Mouse (Mus musculus): ENCODE measurements at regions not wholly inside any gene's neighbourhood (a gene's known extent, or its start where the extent isn't known, plus 50 kb on each side); places are given as distances from the start of the nearest gene placed in this dataset.

- Histone ChIP-seq H3K9ac (ENCODE audit: low read length) (no peak overlapping the region), H3K27me3 (ENCODE audit: control insufficient read depth, insufficient read depth, low read length) (no peaks in the 10 kb centered on the region), H3K4me3 (ENCODE audit: low read length) (no peak overlapping the region), H3K36me3 (ENCODE audit: control insufficient read depth, insufficient read depth) (no peaks in the 10 kb centered on the region), H3K9me3 (replicated peaks; ENCODE audit: control insufficient read depth, low read length) (no peaks in the 10 kb centered on the region), H3K4me1 (ENCODE audit: control insufficient read depth, insufficient read depth, low read length) (peaks cover 33% of the 10 kb centered on the region), H3K4me2 (ENCODE audit: low read depth, low read length) (peak overlapping the region; percentile 49; the same call in 1 of the 2 replicates), H3K27ac (ENCODE audit: low read length) (peak overlapping the region; percentile 75)
- 92% methylated on average over 5 of the region's 5 CpGs for WGBS
- no peak for ATAC-seq (replicated peaks; ENCODE audit: extremely low read depth, insufficient read depth, low FRiP score)
These were observed 77.7 kb downstream of the Phlda1 start for GRCm38 (mm10) chr10:111583744-111584152.

- Histone ChIP-seq H3K4me1 (ENCODE audit: control insufficient read depth, insufficient read depth, low read length) (peaks cover 6% of the 10 kb centered on the region; the same call in 1 of the 2 replicates), H3K4me2 (ENCODE audit: low read depth, low read length) (no peak overlapping the region), H3K9ac (ENCODE audit: low read length) (no peak overlapping the region), H3K9me3 (replicated peaks; ENCODE audit: control insufficient read depth, low read length) (no peaks in the 10 kb centered on the region), H3K4me3 (ENCODE audit: low read length) (no peak overlapping the region), H3K36me3 (ENCODE audit: control insufficient read depth, insufficient read depth) (no peaks in the 10 kb centered on the region), H3K27ac (ENCODE audit: low read length) (no peak overlapping the region), H3K27me3 (ENCODE audit: control insufficient read depth, insufficient read depth, low read length) (no peaks in the 10 kb centered on the region)
- WGBS, result 33% methylated on average over 4 of the region's 4 CpGs
- ATAC-seq (replicated peaks; ENCODE audit: extremely low read depth, insufficient read depth, low FRiP score), result no peak
These were observed 82.0 kb downstream of the Phlda1 start for GRCm38 (mm10) chr10:111587891-111588611.

DNA sequence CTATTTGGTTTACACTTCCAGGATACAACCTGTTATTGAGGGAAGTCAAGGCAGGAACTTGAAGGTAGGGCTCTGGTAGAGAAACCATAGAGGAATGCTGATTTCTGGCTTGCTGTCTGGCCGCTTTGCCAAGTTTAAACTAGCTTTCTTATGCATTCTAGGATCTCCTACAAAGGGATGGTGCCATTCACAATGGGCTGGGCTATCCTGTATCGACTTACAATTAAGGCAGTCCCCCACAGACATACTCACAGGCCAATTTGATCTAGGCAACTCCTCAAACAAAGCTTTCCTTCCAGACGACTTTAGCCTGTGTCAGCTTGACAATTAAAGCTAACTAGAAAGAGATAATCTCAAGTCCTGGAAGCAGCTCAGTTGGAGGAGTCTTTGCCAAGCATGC is 83.1 kb downstream of the Phlda1 start:
- Histone ChIP-seq H3K9ac (ENCODE audit: low read length) (no peak overlapping the region), H3K4me3 (ENCODE audit: low read length) (no peak overlapping the region), H3K4me1 (ENCODE audit: control insufficient read depth, insufficient read depth, low read length) (no peaks in the 10 kb centered on the region), H3K27me3 (ENCODE audit: control insufficient read depth, insufficient read depth, low read length) (no peaks in the 10 kb centered on the region), H3K4me2 (ENCODE audit: low read depth, low read length) (no peak overlapping the region), H3K27ac (ENCODE audit: low read length) (no peak overlapping the region), H3K9me3 (replicated peaks; ENCODE audit: control insufficient read depth, low read length) (no peaks in the 10 kb centered on the region), H3K36me3 (ENCODE audit: control insufficient read depth, insufficient read depth) (no peaks in the 10 kb centered on the region)
- no peak for ATAC-seq (replicated peaks; ENCODE audit: extremely low read depth, insufficient read depth, low FRiP score)
- WGBS, result 71% methylated on average over 3 of the region's 3 CpGs

DNA sequence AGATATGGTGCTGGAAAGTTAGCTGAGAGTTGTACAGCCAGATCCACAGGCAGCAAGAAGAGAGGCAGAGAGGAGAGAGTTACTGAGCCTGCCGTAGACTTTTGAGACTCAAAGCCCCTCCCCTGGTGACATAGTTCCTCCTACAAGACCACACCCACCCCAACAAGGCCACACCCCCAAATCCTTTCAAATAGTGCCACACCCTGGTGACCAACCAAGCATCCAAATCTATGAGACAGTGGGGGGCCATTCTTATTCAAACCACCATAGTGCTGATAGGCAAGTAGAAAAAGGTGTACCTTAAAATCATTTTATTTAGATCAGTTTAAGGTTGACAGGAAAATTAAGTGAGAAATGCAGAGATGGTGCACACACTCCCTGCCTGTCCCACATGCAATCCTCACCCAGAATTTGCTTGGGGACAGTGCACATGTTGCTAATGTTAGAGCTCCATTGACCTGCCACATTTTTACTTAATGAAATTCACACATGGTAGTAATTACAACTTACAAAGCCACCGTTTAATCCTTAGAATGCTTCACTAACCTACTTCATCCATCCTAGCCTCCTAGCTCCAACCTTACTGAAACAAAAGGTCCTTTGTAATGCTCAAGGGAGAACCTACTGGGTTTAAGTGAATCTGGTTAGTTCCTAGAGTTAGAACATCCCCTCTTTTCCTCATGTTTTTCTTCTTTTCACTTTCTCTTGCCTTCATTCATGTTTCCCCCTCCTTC is 86.5 kb downstream of the Phlda1 start:
- no peaks in the 10 kb centered on the region for H3K9me3 ChIP-seq (replicated peaks; ENCODE audit: control insufficient read depth, low read length)
- no peaks in the 10 kb centered on the region for H3K27me3 ChIP-seq (ENCODE audit: control insufficient read depth, insufficient read depth, low read length)
- no peak overlapping the region for H3K27ac ChIP-seq (ENCODE audit: low read length)
- H3K4me3 ChIP-seq (ENCODE audit: low read length), result no peak overlapping the region
- no peak for ATAC-seq (replicated peaks; ENCODE audit: extremely low read depth, insufficient read depth, low FRiP score)
- H3K4me2 ChIP-seq (ENCODE audit: low read depth, low read length), result no peak overlapping the region
- H3K4me1 ChIP-seq (ENCODE audit: control insufficient read depth, insufficient read depth, low read length), result peaks cover 14% of the 10 kb centered on the region
- no peak overlapping the region for H3K9ac ChIP-seq (ENCODE audit: low read length)
- no peaks in the 10 kb centered on the region for H3K36me3 ChIP-seq (ENCODE audit: control insufficient read depth, insufficient read depth)
- WGBS, result 78% methylated on average over 2 of the region's 2 CpGs

DNA sequence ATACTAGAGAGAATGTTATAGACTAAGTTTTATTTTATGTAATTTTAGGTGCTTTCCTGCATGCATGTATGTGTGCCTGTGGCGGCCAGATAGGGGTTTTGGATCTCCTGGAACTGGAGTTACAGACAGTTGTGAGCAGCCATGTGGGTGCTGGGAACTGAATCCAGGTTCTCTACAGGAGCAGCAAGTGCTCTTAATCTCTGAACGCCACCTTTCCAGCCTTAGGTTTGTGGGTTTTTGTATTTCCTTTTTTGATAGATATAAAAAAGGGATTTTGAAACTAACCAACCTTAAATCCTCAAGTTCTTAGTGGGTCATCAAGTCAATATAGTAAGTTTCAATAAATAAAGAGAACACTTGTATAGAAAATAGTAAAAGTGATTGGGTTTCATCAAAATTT is 87.2 kb downstream of the Phlda1 start:
- Histone ChIP-seq H3K36me3 (ENCODE audit: control insufficient read depth, insufficient read depth) (no peaks in the 10 kb centered on the region), H3K9me3 (replicated peaks; ENCODE audit: control insufficient read depth, low read length) (no peaks in the 10 kb centered on the region), H3K4me3 (ENCODE audit: low read length) (no peak overlapping the region), H3K4me1 (ENCODE audit: control insufficient read depth, insufficient read depth, low read length) (peaks cover 17% of the 10 kb centered on the region), H3K9ac (ENCODE audit: low read length) (no peak overlapping the region), H3K27me3 (ENCODE audit: control insufficient read depth, insufficient read depth, low read length) (peaks cover under 1% of the 10 kb centered on the region; the same call in 1 of the 2 replicates), H3K4me2 (ENCODE audit: low read depth, low read length) (no peak overlapping the region), H3K27ac (ENCODE audit: low read length) (no peak overlapping the region)
- no peak for ATAC-seq (replicated peaks; ENCODE audit: extremely low read depth, insufficient read depth, low FRiP score)
- 94% methylated on average over 2 of the region's 2 CpGs for WGBS

GRCm38 (mm10) chr10:111594171-111594570 is 88.1 kb downstream of the Phlda1 start:
- Histone ChIP-seq H3K4me1 (ENCODE audit: control insufficient read depth, insufficient read depth, low read length) (peaks cover 18% of the 10 kb centered on the region), H3K9me3 (replicated peaks; ENCODE audit: control insufficient read depth, low read length) (no peaks in the 10 kb centered on the region), H3K4me2 (ENCODE audit: low read depth, low read length) (peak overlapping the region; percentile 59), H3K9ac (ENCODE audit: low read length) (no peak overlapping the region), H3K27me3 (ENCODE audit: control insufficient read depth, insufficient read depth, low read length) (peaks cover 2% of the 10 kb centered on the region; the same call in 1 of the 2 replicates), H3K36me3 (ENCODE audit: control insufficient read depth, insufficient read depth) (no peaks in the 10 kb centered on the region), H3K4me3 (ENCODE audit: low read length) (peak overlapping the region; percentile 27), H3K27ac (ENCODE audit: low read length) (peak overlapping the region; percentile 73)
- WGBS, result 48% methylated on average over 11 of the region's 11 CpGs
- no peak for ATAC-seq (replicated peaks; ENCODE audit: extremely low read depth, insufficient read depth, low FRiP score)

DNA sequence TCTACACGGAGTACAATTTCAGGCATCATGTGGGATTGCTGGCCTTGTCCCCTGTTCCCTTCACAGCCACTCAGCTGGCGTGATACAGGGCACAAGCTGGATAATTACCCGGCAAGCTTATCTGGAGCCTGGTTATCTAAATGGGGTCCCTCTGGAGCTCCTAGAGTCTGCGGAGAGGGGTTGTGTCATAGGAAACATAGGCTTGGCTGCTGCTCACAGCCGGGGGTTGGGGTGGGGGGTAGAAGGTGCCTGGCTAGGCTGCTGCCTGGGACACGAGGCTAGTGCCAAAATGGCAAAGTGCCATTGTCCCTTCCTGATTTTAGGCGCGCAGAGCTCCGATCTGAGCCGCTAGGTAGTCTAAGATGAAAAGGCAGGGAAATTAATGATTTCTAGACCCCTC is 88.6 kb downstream of the Phlda1 start:
- Histone ChIP-seq H3K36me3 (ENCODE audit: control insufficient read depth, insufficient read depth) (no peaks in the 10 kb centered on the region), H3K27me3 (ENCODE audit: control insufficient read depth, insufficient read depth, low read length) (peaks cover 2% of the 10 kb centered on the region; the same call in 1 of the 2 replicates), H3K4me1 (ENCODE audit: control insufficient read depth, insufficient read depth, low read length) (peaks cover 23% of the 10 kb centered on the region), H3K27ac (ENCODE audit: low read length) (peak overlapping the region; percentile 73), H3K4me2 (ENCODE audit: low read depth, low read length) (peak overlapping the region; percentile 59), H3K9me3 (replicated peaks; ENCODE audit: control insufficient read depth, low read length) (no peaks in the 10 kb centered on the region), H3K9ac (ENCODE audit: low read length) (peak overlapping the region; percentile 30), H3K4me3 (ENCODE audit: low read length) (peak overlapping the region; percentile 27)
- ATAC-seq (replicated peaks; ENCODE audit: extremely low read depth, insufficient read depth, low FRiP score), result peak; percentile 91
- WGBS, result 15% methylated on average over 10 of the region's 10 CpGs

- Histone ChIP-seq H3K4me3 (ENCODE audit: low read length) (no peak overlapping the region; the same call in 1 of the 2 replicates), H3K27me3 (ENCODE audit: control insufficient read depth, insufficient read depth, low read length) (peaks cover 2% of the 10 kb centered on the region; the same call in 1 of the 2 replicates), H3K4me2 (ENCODE audit: low read depth, low read length) (peak overlapping the region; percentile 59), H3K9me3 (replicated peaks; ENCODE audit: control insufficient read depth, low read length) (no peaks in the 10 kb centered on the region), H3K9ac (ENCODE audit: low read length) (peak overlapping the region; percentile 41), H3K4me1 (ENCODE audit: control insufficient read depth, insufficient read depth, low read length) (peaks cover 32% of the 10 kb centered on the region), H3K36me3 (ENCODE audit: control insufficient read depth, insufficient read depth) (no peaks in the 10 kb centered on the region), H3K27ac (ENCODE audit: low read length) (no peak overlapping the region)
- ATAC-seq (replicated peaks; ENCODE audit: extremely low read depth, insufficient read depth, low FRiP score), result no peak
- 18% methylated on average over 8 of the region's 8 CpGs for WGBS
These were observed 89.5 kb downstream of the Phlda1 start for GRCm38 (mm10) chr10:111595513-111595995.

GRCm38 (mm10) chr10:111598650-111599049 is 92.6 kb downstream of the Phlda1 start:
- H3K9me3 ChIP-seq (replicated peaks; ENCODE audit: control insufficient read depth, low read length), result no peaks in the 10 kb centered on the region
- H3K4me2 ChIP-seq (ENCODE audit: low read depth, low read length), result no peak overlapping the region
- H3K27ac ChIP-seq (ENCODE audit: low read length), result no peak overlapping the region
- no peak overlapping the region for H3K4me3 ChIP-seq (ENCODE audit: low read length)
- peaks cover 38% of the 10 kb centered on the region for H3K4me1 ChIP-seq (ENCODE audit: control insufficient read depth, insufficient read depth, low read length)
- WGBS, result 86% methylated on average over 5 of the region's 5 CpGs
- peaks cover 2% of the 10 kb centered on the region; the same call in 1 of the 2 replicates for H3K27me3 ChIP-seq (ENCODE audit: control insufficient read depth, insufficient read depth, low read length)
- ATAC-seq (replicated peaks; ENCODE audit: extremely low read depth, insufficient read depth, low FRiP score), result no peak
- no peaks in the 10 kb centered on the region for H3K36me3 ChIP-seq (ENCODE audit: control insufficient read depth, insufficient read depth)
- H3K9ac ChIP-seq (ENCODE audit: low read length), result no peak overlapping the region

All from heart, embryonic 16.5 days (tissue).